Mouse (Mus musculus) urinary bladder, adult 2 months (tissue): Measurements from ENCODE around the gene Efl1. TPM values are rescaled to one million over a fixed set of nuclear protein-coding genes. Genes with fewer than 3 reads are reported as not detected.

Experiments
- DNase-seq: peaks from one replicate; pipeline ENCODE4 v3.0.0; 2022; ENCODE audit warnings: low spot score
- polyA plus RNA-seq: library from polyadenylated mRNA; depleted of rRNA; stranded (reverse); fragments of >200 nt; gene quantifications from 2 replicates; pipeline ENCODE4 v1.2.3, GENCODE M21; 2012; rRNA removed

The Efl1 gene
- polyA plus RNA-seq, 1 experiment, result 7.5 TPM

DNA sequence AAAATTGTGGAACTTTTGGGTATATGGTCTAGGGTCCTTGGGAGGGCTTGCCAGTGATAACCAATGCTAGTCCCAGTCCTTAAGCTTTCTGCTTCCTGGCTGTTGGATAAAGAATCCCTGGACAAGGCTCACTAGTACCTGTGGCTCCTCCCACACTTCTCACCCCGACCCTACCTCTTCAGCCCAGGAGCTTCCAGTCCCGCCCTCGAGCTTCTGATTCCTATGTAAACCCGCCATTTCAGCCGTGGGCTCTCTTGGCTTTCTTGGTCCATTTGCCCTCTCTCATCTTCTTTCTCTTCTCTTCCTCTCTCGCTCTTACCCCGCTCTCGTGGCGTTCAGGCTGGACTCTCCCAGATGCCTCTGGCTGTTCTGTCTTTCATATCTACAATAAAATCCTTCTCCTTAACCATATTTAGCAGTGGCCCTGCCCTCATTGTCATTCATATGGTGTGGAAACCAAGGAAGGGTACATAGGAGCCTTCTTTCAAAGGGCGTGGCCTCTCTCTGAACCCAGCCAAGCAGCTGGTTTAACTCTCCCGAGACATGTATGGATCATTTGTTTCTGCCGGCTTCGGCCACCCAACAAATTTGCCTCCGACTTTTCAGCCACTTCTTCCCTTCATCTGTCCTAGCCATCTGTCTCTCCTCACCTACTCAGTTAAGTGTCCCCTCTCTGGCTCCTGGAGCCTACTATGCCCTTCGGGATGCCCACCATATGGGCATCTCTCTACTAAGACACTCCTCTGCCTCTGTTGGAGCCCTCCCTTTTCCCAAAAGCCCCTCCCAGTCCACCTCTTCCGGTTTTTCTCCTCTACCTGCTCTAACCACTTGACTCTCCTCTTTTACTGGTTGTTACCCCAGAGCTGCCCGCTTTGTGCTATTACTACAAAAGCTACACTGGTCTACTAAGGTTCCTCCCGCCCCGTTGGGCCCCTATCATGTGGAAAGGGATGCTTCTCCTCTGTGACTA is 164.1 kb downstream of the Efl1 start:
- no peak for DNase-seq

GRCm38 (mm10) chr7:82819541-82819940 is 171.1 kb downstream of the Efl1 start:
- no peak for DNase-seq

GRCm38 (mm10) chr7:82820661-82821060 is 172.2 kb downstream of the Efl1 start:
- no peak for DNase-seq

- DNase-seq, result no peak
Measured at GRCm38 (mm10) chr7:82821501-82821900, 173.1 kb downstream of the Efl1 start.

DNA sequence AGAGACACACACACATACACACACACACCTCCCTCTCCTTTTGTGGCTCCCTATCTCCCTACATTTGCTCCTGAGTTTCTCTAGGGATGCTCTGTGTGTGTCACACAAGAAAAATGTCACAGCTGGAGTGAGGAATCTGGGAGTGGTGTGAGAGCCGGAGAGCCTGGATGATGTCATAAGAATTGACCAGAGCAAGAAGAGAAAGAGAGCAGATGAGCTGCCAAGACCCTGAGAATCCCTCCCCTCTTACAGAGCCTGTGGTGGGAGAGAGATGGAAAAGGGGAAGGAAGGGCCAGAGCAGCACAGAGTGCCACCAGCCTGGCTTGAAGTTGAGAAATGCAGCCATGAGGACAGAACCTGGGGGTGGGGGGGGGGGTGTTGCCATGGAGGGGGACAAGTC is 174.1 kb downstream of the Efl1 start:
- DNase-seq, result no peak

Other genes starting within 250 kb of the Efl1 start
- gene Saxo2, start 86 bp upstream of the Efl1 start, polyA plus RNA-seq, result 4.7 and 5.8 TPM in 2 replicates
- gene Mex3b, start 218.7 kb downstream of the Efl1 start, polyA plus RNA-seq, result 1.8 and 1.9 TPM in 2 replicates